Mouse (Mus musculus) heart, postnatal 0 days (tissue): ENCODE measurements at regions not wholly inside any gene's neighbourhood (a gene's known extent, or its start where the extent isn't known, plus 50 kb on each side); places are given as distances from the start of the nearest gene placed in this dataset.

Experiments used
- ATAC-seq: fragments of 200-750 bp; cut with Nextera tagmentation; 2 replicates; pipeline ENCODE4 v1.8.0; 2017; ENCODE audit warnings: low read depth, moderate number of reproducible peaks, moderate library complexity; ENCODE audit not compliant: insufficient read depth
- DNase-seq: peaks from one replicate; pipeline ENCODE4 v3.0.0-alpha.2; 2016; ENCODE audit warnings: low spot score
- H3K27ac ChIP-seq: fragments of 300-500 bp; sonication (generic); 2 replicates; pipeline ENCODE4 v1.5.1; 2014; ENCODE audit warnings: low read depth, mild to moderate bottlenecking
- H3K27me3 ChIP-seq: fragments of 300-500 bp; sonication (generic); 2 replicates; pipeline ENCODE4 v1.6.1; 2014; ENCODE audit warnings: low read length, mixed read lengths; ENCODE audit not compliant: control insufficient read depth, insufficient read depth
- H3K36me3 ChIP-seq: fragments of 300-500 bp; sonication (generic); replicated peaks from 2 replicates; pipeline ENCODE4 v1.6.1; 2014; ENCODE audit warnings: low read length, mixed read lengths; ENCODE audit not compliant: control insufficient read depth, insufficient read depth
- H3K4me1 ChIP-seq: fragments of 300-500 bp; sonication (generic); 2 replicates; pipeline ENCODE4 v1.6.1; 2014; ENCODE audit warnings: antibody characterized with exemption; ENCODE audit not compliant: control insufficient read depth, insufficient read depth
- H3K4me2 ChIP-seq: fragments of 300-500 bp; sonication (generic); 2 replicates; pipeline ENCODE4 v1.6.1; 2014; ENCODE audit warnings: low read depth, mild to moderate bottlenecking, low read length, moderate library complexity
- H3K4me3 ChIP-seq: fragments of 300-500 bp; sonication (generic); 2 replicates; pipeline ENCODE4 v1.5.1; 2014; ENCODE audit warnings: low read depth, low read length
- H3K9ac ChIP-seq: fragments of 300-500 bp; sonication (generic); replicated peaks from 2 replicates; pipeline ENCODE4 v1.6.1; 2014; ENCODE audit warnings: low read depth, low read length, mixed read lengths
- H3K9me3 ChIP-seq: fragments of 300-500 bp; sonication (generic); replicated peaks from 2 replicates; pipeline ENCODE4 v1.6.1; 2016; ENCODE audit warnings: low read length; ENCODE audit not compliant: control insufficient read depth
- CTCF ChIP-seq: IDR thresholded peaks from 2 replicates; pipeline ENCODE4 v1.5.1; 2016; ENCODE audit warnings: antibody characterized with exemption, control low read depth, low read depth
- EP300 ChIP-seq: IDR thresholded peaks from 2 replicates; pipeline ENCODE4 v1.6.1; 2016; ENCODE audit warnings: antibody characterized with exemption, low read depth
- WGBS: fragments of 180-500 bp; shearing (Covaris S2); extraction: QIAGEN DNeasy Blood & Tissue Kit; methylation state at CpG from one replicate; pipeline ENCODE4 v1.1.7; 2014; 5-methylcytosine and 5-hydroxymethylcytosine counted together

GRCm38 (mm10) chr9:12960337-12960736, 285.3 kb downstream of the Jrkl start:
- DNase-seq, result no peak
- Histone ChIP-seq H3K9ac (no peak overlapping the region), H3K4me3 (no peak overlapping the region), H3K4me2 (no peak overlapping the region), H3K9me3 (no peaks in the 10 kb centered on the region), H3K36me3 (no peaks in the 10 kb centered on the region), H3K27ac (no peak overlapping the region), H3K27me3 (no peaks in the 10 kb centered on the region), H3K4me1 (no peaks in the 10 kb centered on the region)
- TF ChIP-seq EP300, result no peak
- TF ChIP-seq CTCF, result no peak
- WGBS, result 63% methylated on average over 2 of the region's 2 CpGs
- ATAC-seq, result no peak

- WGBS, result 62% methylated on average over 1 of the region's 1 CpGs
- no peak overlapping the region for H3K27ac ChIP-seq
- TF ChIP-seq EP300, result no peak
- no peak for TF ChIP-seq CTCF
- H3K36me3 ChIP-seq, result no peaks in the 10 kb centered on the region
- ATAC-seq (no peak), DNase-seq (no peak)
- no peak overlapping the region for H3K4me3 ChIP-seq
- no peak overlapping the region for H3K4me2 ChIP-seq
- no peaks in the 10 kb centered on the region for H3K9me3 ChIP-seq
- H3K4me1 ChIP-seq, result no peaks in the 10 kb centered on the region
- no peak overlapping the region for H3K9ac ChIP-seq
- no peaks in the 10 kb centered on the region for H3K27me3 ChIP-seq
Observed at GRCm38 (mm10) chr9:12946088-12946487, 299.5 kb downstream of the Jrkl start.

GRCm38 (mm10) chr9:12945476-12945875, 300.2 kb downstream of the Jrkl start:
- no peak overlapping the region for H3K9ac ChIP-seq
- H3K36me3 ChIP-seq, result no peaks in the 10 kb centered on the region
- H3K4me2 ChIP-seq, result no peak overlapping the region
- WGBS, result 55% methylated on average over 2 of the region's 2 CpGs
- ATAC-seq (no peak), DNase-seq (no peak)
- H3K4me1 ChIP-seq, result no peaks in the 10 kb centered on the region
- no peaks in the 10 kb centered on the region for H3K27me3 ChIP-seq
- TF ChIP-seq EP300, result no peak
- no peak for TF ChIP-seq CTCF
- no peak overlapping the region for H3K27ac ChIP-seq
- no peaks in the 10 kb centered on the region for H3K9me3 ChIP-seq
- no peak overlapping the region for H3K4me3 ChIP-seq

GRCm38 (mm10) chr9:12945037-12945436, 300.6 kb downstream of the Jrkl start:
- H3K36me3 ChIP-seq, result no peaks in the 10 kb centered on the region
- H3K27ac ChIP-seq, result no peak overlapping the region
- no peak for DNase-seq
- no peak overlapping the region for H3K9ac ChIP-seq
- TF ChIP-seq EP300 (no peak), CTCF (no peak)
- H3K4me3 ChIP-seq, result no peak overlapping the region
- H3K4me1 ChIP-seq, result no peaks in the 10 kb centered on the region
- WGBS, result 53% methylated on average over 4 of the region's 4 CpGs
- no peak for ATAC-seq
- H3K27me3 ChIP-seq, result no peaks in the 10 kb centered on the region
- no peaks in the 10 kb centered on the region for H3K9me3 ChIP-seq
- H3K4me2 ChIP-seq, result no peak overlapping the region

- H3K4me2 ChIP-seq, result no peak overlapping the region
- H3K4me3 ChIP-seq, result no peak overlapping the region
- TF ChIP-seq CTCF (no peak), EP300 (no peak)
- no peaks in the 10 kb centered on the region for H3K9me3 ChIP-seq
- no peaks in the 10 kb centered on the region for H3K27me3 ChIP-seq
- no peak overlapping the region for H3K27ac ChIP-seq
- DNase-seq (no peak), ATAC-seq (no peak)
- no peaks in the 10 kb centered on the region for H3K36me3 ChIP-seq
- 67% methylated on average over 4 of the region's 4 CpGs for WGBS
- H3K4me1 ChIP-seq, result no peaks in the 10 kb centered on the region
- no peak overlapping the region for H3K9ac ChIP-seq
Observed at GRCm38 (mm10) chr9:12935016-12935415, 310.6 kb downstream of the Jrkl start.

DNA sequence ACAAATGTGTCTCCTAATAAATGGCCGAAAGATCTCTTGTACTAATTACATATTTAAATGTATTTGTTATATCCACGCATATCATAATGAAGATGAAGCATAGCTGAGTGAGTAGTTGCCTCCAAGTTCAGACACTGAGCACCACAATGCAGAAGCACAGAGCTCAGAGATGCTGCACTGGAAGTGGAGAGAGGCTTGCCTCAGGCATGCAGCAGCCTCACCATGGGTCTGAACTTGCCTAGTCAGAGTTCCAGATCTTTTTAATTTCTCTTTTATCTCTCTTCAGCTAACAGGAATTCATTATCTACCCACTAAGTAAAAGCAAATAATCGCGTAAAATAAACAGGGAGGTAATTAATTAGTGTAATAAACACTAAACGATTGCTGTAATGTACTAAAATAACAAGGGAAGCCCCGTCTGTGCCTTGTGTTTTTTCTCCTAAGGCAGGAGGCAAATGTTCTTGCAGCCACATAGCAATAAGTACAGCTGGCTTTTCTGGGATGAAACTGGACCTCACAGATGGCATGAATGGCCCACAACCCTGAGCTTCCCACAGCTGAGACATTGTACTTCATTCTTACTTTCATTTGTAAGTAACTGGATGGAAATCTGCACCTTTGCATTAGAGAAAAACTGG, 320.0 kb downstream of the Jrkl start:
- no peak for TF ChIP-seq CTCF
- TF ChIP-seq EP300, result no peak
- no peak for DNase-seq
- 65% methylated on average over 6 of the region's 6 CpGs for WGBS

More for the DNA sequence above, 320.0 kb downstream of the Jrkl start:
- ATAC-seq, result no peak
- no peak overlapping the region for H3K4me2 ChIP-seq
- H3K36me3 ChIP-seq, result no peaks in the 10 kb centered on the region
- H3K9me3 ChIP-seq, result no peaks in the 10 kb centered on the region
- no peak overlapping the region for H3K4me3 ChIP-seq
- H3K9ac ChIP-seq, result no peak overlapping the region
- H3K27me3 ChIP-seq, result no peaks in the 10 kb centered on the region
- H3K4me1 ChIP-seq, result no peaks in the 10 kb centered on the region
- no peak overlapping the region for H3K27ac ChIP-seq
